Mouse (Mus musculus): Measurements from ENCODE around the gene Rtn4r.

- TF ChIP-seq CTCF (conservative IDR thresholded peaks at IDR 0.05; ENCODE audit: insufficient read depth, insufficient read length, low read depth, low read length) (no peak), POLR2A (IDR thresholded peaks at IDR 0.05; ENCODE audit: low read depth, low read length) (no peak)
Observed at GRCm38 (mm10) chr16:18087101-18087500, 40.3 kb upstream of the Rtn4r start.

Data from kidney, adult 2 months (tissue).